Mouse (Mus musculus): Measurements from ENCODE around the gene Svop. TPM values are rescaled to one million over a fixed set of nuclear protein-coding genes. Genes with fewer than 3 reads are reported as not detected.

Gene Svop
- polyA plus RNA-seq (2015; fragmentation: Nextera tagmentation; extraction: Ambion mirVana) = 1.4 and 1.5 TPM in 2 replicates

GRCm38 (mm10) chr5:114091057-114091807 is at the start of gene Svop:
Gene Svop (minus strand): TSS chr5:114091570.
- Histone ChIP-seq H3K9me3 (ENCODE audit: control insufficient read depth) (no peaks in the 10 kb centered on the region), H3K4me1 (replicated peaks; ENCODE audit: control insufficient read depth, insufficient read depth, low read length) (no peaks in the 10 kb centered on the region), H3K27ac (ENCODE audit: low read depth, low read length) (no peak within 1 kb of the TSS), H3K27me3 (replicated peaks; ENCODE audit: control insufficient read depth, insufficient read depth, low read length) (peaks cover 11% of the 10 kb centered on the region; the same call in 1 of the 2 replicates), H3K36me3 (ENCODE audit: control insufficient read depth, insufficient read depth) (no peaks in the 10 kb centered on the region), H3K4me2 (replicated peaks; ENCODE audit: low read depth) (peak within 1 kb of the TSS; percentile 56), H3K4me3 (ENCODE audit: low read depth, low read length) (no peak within 1 kb of the TSS; the same call in 1 of the 2 replicates), H3K9ac (ENCODE audit: low read depth, low read length) (no peak within 1 kb of the TSS)
- peak; percentile 16; the same call in 1 of the 2 replicates for ATAC-seq
- no peak for TF ChIP-seq CTCF (IDR thresholded peaks at IDR 0.05; ENCODE audit: low read depth)
- 3% methylated on average over 39 of the region's 40 CpGs for WGBS

GRCm38 (mm10) chr5:114139175-114139574 is 47.8 kb upstream of the Svop start:
- Histone ChIP-seq H3K36me3 (ENCODE audit: control insufficient read depth, insufficient read depth) (peaks cover 9% of the 10 kb centered on the region; the same call in 1 of the 2 replicates), H3K9me3 (ENCODE audit: control insufficient read depth) (no peaks in the 10 kb centered on the region), H3K4me2 (replicated peaks; ENCODE audit: low read depth) (peak overlapping the region; percentile 55), H3K27ac (ENCODE audit: low read depth, low read length) (peak overlapping the region; percentile 84), H3K4me3 (ENCODE audit: low read depth, low read length) (no peak overlapping the region), H3K4me1 (replicated peaks; ENCODE audit: control insufficient read depth, insufficient read depth, low read length) (no peaks in the 10 kb centered on the region), H3K27me3 (replicated peaks; ENCODE audit: control insufficient read depth, insufficient read depth, low read length) (no peaks in the 10 kb centered on the region), H3K9ac (ENCODE audit: low read depth, low read length) (no peak overlapping the region)
- ATAC-seq = peak; percentile 68
- no peak for TF ChIP-seq CTCF (IDR thresholded peaks at IDR 0.05; ENCODE audit: low read depth)
- WGBS = 22% methylated on average over 9 of the region's 9 CpGs

GRCm38 (mm10) chr5:114138277-114139164 is 47.2 kb upstream of the Svop start:
- Histone ChIP-seq H3K36me3 (ENCODE audit: control insufficient read depth, insufficient read depth) (peaks cover 9% of the 10 kb centered on the region; the same call in 1 of the 2 replicates), H3K4me1 (replicated peaks; ENCODE audit: control insufficient read depth, insufficient read depth, low read length) (no peaks in the 10 kb centered on the region), H3K4me2 (replicated peaks; ENCODE audit: low read depth) (peak overlapping the region; percentile 55), H3K9ac (ENCODE audit: low read depth, low read length) (no peak overlapping the region), H3K27me3 (replicated peaks; ENCODE audit: control insufficient read depth, insufficient read depth, low read length) (no peaks in the 10 kb centered on the region), H3K27ac (ENCODE audit: low read depth, low read length) (peak overlapping the region; percentile 84), H3K9me3 (ENCODE audit: control insufficient read depth) (no peaks in the 10 kb centered on the region), H3K4me3 (ENCODE audit: low read depth, low read length) (no peak overlapping the region)
- TF ChIP-seq CTCF (IDR thresholded peaks at IDR 0.05; ENCODE audit: low read depth) = no peak
- ATAC-seq = peak; percentile 77
- WGBS = 38% methylated on average over 21 of the region's 21 CpGs

GRCm38 (mm10) chr5:114137481-114138276 is 46.3 kb upstream of the Svop start:
- H3K36me3 ChIP-seq (ENCODE audit: control insufficient read depth, insufficient read depth) = peaks cover 9% of the 10 kb centered on the region; the same call in 1 of the 2 replicates
- H3K4me1 ChIP-seq (replicated peaks; ENCODE audit: control insufficient read depth, insufficient read depth, low read length) = no peaks in the 10 kb centered on the region
- H3K4me2 ChIP-seq (replicated peaks; ENCODE audit: low read depth) = peak overlapping the region; percentile 55; the same call in 1 of the 2 replicates
- 65% methylated on average over 15 of the region's 15 CpGs for WGBS
- no peak overlapping the region for H3K4me3 ChIP-seq (ENCODE audit: low read depth, low read length)
- no peaks in the 10 kb centered on the region for H3K9me3 ChIP-seq (ENCODE audit: control insufficient read depth)
- ATAC-seq = no peak; the same call in 1 of the 2 replicates
- no peak overlapping the region for H3K9ac ChIP-seq (ENCODE audit: low read depth, low read length)
- no peaks in the 10 kb centered on the region for H3K27me3 ChIP-seq (replicated peaks; ENCODE audit: control insufficient read depth, insufficient read depth, low read length)
- TF ChIP-seq CTCF (IDR thresholded peaks at IDR 0.05; ENCODE audit: low read depth) = no peak
- H3K27ac ChIP-seq (ENCODE audit: low read depth, low read length) = peak overlapping the region; percentile 29

- no peak overlapping the region for H3K27ac ChIP-seq (ENCODE audit: low read depth, low read length)
- ATAC-seq = no peak
- no peaks in the 10 kb centered on the region for H3K9me3 ChIP-seq (ENCODE audit: control insufficient read depth)
- no peak overlapping the region for H3K4me3 ChIP-seq (ENCODE audit: low read depth, low read length)
- no peak for TF ChIP-seq CTCF (IDR thresholded peaks at IDR 0.05; ENCODE audit: low read depth)
- no peaks in the 10 kb centered on the region for H3K27me3 ChIP-seq (replicated peaks; ENCODE audit: control insufficient read depth, insufficient read depth, low read length)
- H3K4me1 ChIP-seq (replicated peaks; ENCODE audit: control insufficient read depth, insufficient read depth, low read length) = no peaks in the 10 kb centered on the region
- no peak overlapping the region for H3K4me2 ChIP-seq (replicated peaks; ENCODE audit: low read depth)
- peaks cover 9% of the 10 kb centered on the region; the same call in 1 of the 2 replicates for H3K36me3 ChIP-seq (ENCODE audit: control insufficient read depth, insufficient read depth)
- 86% methylated on average over 10 of the region's 10 CpGs for WGBS
- H3K9ac ChIP-seq (ENCODE audit: low read depth, low read length) = no peak overlapping the region
These were observed 44.1 kb upstream of the Svop start for GRCm38 (mm10) chr5:114135516-114135915.

All from intestine, postnatal 0 days (tissue).